Mouse (Mus musculus): ENCODE data around the gene Cxcr5. TPM values are rescaled to one million over a fixed set of nuclear protein-coding genes. Genes with fewer than 3 reads are reported as not detected.
"Not testable (repeated sequence)": the region's sequence is repeated elsewhere in the genome, so short reads cannot be mapped to it uniquely, and the experiment has no call there.

Gene Cxcr5
- total RNA-seq, 2 experiments from 2014 or later, result not detected

- DNase-seq (ENCODE audit: low spot score in 2 of 2), result no peak
Measured at GRCm38 (mm10) chr9:44588605-44589004, 26.9 kb upstream of the Cxcr5 start.

GRCm38 (mm10) chr9:44587262-44588160 is 25.8 kb upstream of the Cxcr5 start:
- no peak for DNase-seq (ENCODE audit: low spot score in 2 of 2)

GRCm38 (mm10) chr9:44586640-44587261 is 25.1 kb upstream of the Cxcr5 start:
- DNase-seq (ENCODE audit: low spot score in 2 of 2), result no peak

GRCm38 (mm10) chr9:44582390-44582789 is 20.7 kb upstream of the Cxcr5 start:
- DNase-seq (ENCODE audit: low spot score in 2 of 2), result no peak

GRCm38 (mm10) chr9:44581423-44581822 is 19.7 kb upstream of the Cxcr5 start:
- DNase-seq (ENCODE audit: low spot score in 2 of 2), result no peak

- no peak for DNase-seq (ENCODE audit: low spot score in 2 of 2)
Measured at GRCm38 (mm10) chr9:44580085-44580484, 18.4 kb upstream of the Cxcr5 start.

GRCm38 (mm10) chr9:44579392-44579791 is 17.7 kb upstream of the Cxcr5 start:
- DNase-seq (ENCODE audit: low spot score in 2 of 2), result no peak

GRCm38 (mm10) chr9:44576046-44576445 is 14.4 kb upstream of the Cxcr5 start:
- not testable (repeated sequence) for DNase-seq (ENCODE audit: low spot score in 2 of 2)

- DNase-seq (ENCODE audit: low spot score in 2 of 2), result no peak
Measured at GRCm38 (mm10) chr9:44575095-44575494, 13.4 kb upstream of the Cxcr5 start.

GRCm38 (mm10) chr9:44573306-44573705 is 11.6 kb upstream of the Cxcr5 start:
- no peak for DNase-seq (ENCODE audit: low spot score in 2 of 2)

GRCm38 (mm10) chr9:44570939-44571382 is 9.3 kb upstream of the Cxcr5 start:
- no peak for DNase-seq (ENCODE audit: low spot score in 2 of 2)

GRCm38 (mm10) chr9:44568083-44568455 is 6.4 kb upstream of the Cxcr5 start:
- no peak for DNase-seq (ENCODE audit: low spot score in 2 of 2)

- no peak for DNase-seq (ENCODE audit: low spot score in 2 of 2)
Measured at GRCm38 (mm10) chr9:44567338-44568082, 5.8 kb upstream of the Cxcr5 start.

GRCm38 (mm10) chr9:44565367-44565766 is 3.7 kb upstream of the Cxcr5 start:
- DNase-seq (ENCODE audit: low spot score in 2 of 2), result no peak

GRCm38 (mm10) chr9:44562936-44563335 is 1.3 kb upstream of the Cxcr5 start:
- DNase-seq (ENCODE audit: low spot score in 2 of 2), result no peak

- no peak for DNase-seq (ENCODE audit: low spot score in 2 of 2)
Measured at GRCm38 (mm10) chr9:44552161-44552560, 9.5 kb downstream of the Cxcr5 start.

GRCm38 (mm10) chr9:44551138-44551537 is 10.5 kb downstream of the Cxcr5 start:
- no peak for DNase-seq (ENCODE audit: low spot score in 2 of 2)

- no peak for DNase-seq (ENCODE audit: low spot score in 2 of 2)
Measured at GRCm38 (mm10) chr9:44548412-44549152, 13.1 kb downstream of the Cxcr5 start.

GRCm38 (mm10) chr9:44544986-44545385 is 16.7 kb downstream of the Cxcr5 start:
- DNase-seq (ENCODE audit: low spot score in 2 of 2), result no peak

GRCm38 (mm10) chr9:44542364-44542763 is 19.3 kb downstream of the Cxcr5 start:
- DNase-seq (ENCODE audit: low spot score in 2 of 2), result no peak

GRCm38 (mm10) chr9:44540676-44541075 is 21.0 kb downstream of the Cxcr5 start:
- DNase-seq (ENCODE audit: low spot score in 2 of 2), result no peak
